Mouse (Mus musculus): ENCODE data around the gene Fgfr4.

DNA sequence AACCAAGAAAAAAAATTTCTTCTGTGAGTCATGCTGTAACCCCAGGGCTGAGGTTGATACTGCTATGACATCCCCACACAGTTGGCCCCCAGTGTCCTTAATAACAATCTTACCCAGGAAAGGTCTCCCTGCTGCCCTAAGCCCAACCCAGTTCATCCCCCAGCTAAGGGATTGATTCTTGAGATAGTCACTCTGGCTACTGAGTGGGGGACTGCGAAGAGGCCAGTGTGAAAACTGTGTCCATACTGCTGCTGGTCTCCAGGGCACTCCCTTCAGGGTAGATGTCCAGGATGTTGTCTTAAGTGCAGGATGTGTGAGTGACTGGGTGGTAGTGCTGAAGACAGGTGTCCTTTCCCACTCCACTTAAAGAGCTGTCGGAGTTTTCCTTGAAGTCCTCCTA lies 19.0 kb upstream of the Fgfr4 start, which contains the start of gene Gm17617:
- TF ChIP-seq CTCF (IDR thresholded peaks at IDR 0.05; ENCODE audit: extremely low read depth, insufficient read depth, low read length) (no peak), POLR2A (IDR thresholded peaks at IDR 0.05; ENCODE audit: extremely low read depth, insufficient read depth, low read length) (no peak)

Data from cortical plate, adult 2 months (tissue).